Mouse (Mus musculus) c-Kit-positive CD71-positive TER-119-positive erythroid progenitor cells, embryonic 14.5 days (primary cell): ENCODE data around the gene Doc2b.
"Not testable (repeated sequence)": the region's sequence is repeated elsewhere in the genome, so short reads cannot be mapped to it uniquely, and the experiment has no call there.

Experiments
- DNase-seq: peaks from one replicate; pipeline ENCODE4 v3.0.0-alpha.2; 2013; ENCODE audit warnings: low spot score

The Doc2b gene

DNA sequence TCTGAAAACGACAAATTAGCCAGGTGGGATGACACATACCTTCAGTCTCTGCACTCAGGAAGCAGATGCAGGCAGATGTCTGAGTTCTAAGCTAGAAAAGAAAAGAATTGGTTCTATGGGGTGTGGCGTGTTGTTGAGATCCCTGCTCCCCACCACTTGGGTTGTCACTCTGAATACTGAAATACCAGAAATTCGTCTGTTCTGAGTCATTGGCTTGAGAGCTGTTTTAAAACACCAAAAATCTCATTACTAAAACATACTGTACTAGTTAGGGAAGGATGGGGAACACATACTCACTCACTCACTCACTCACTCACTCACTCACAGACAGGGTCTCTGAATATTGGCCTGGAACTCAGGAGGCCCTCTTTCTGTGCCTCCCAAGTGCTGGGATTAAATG lies 58.9 kb downstream of the Doc2b start:
- DNase-seq = no peak

DNA sequence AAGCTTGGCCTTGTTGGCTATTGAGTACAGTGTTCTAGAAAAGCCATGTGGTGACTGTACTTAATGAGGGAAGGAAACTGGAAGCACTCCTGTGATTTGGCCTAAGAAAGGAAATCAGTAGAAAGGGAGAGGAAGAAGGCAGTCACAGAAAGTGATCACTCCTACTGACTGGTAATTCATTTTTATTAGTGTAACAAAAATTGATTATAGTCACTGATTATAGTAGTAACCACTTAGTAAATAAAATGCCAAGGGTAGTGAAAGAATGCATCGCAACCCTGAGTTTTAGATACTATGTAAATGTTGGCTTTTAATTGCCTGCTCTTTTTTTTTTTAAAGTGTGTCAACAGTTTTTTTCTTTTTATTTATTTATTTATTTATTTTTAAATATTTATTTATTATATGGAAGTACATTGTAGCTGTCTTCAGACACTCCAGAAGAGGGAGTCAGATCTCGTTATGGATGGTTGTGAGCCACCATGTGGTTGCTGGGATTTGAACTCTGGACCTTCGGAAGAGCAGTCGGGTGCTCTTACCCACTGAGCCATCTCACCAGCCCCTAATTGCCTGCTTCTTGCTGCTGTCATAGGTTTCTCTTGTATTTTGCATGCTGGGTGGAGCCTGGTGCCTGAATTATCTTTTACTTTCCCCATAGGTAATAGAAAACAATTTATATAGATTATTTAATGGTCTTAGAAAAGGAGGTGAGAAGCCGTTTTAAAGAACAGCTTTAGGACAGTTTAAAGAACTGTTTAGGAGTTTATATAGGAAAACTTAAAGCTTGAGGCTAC lies 60.2 kb downstream of the Doc2b start:
- no peak for DNase-seq

DNA sequence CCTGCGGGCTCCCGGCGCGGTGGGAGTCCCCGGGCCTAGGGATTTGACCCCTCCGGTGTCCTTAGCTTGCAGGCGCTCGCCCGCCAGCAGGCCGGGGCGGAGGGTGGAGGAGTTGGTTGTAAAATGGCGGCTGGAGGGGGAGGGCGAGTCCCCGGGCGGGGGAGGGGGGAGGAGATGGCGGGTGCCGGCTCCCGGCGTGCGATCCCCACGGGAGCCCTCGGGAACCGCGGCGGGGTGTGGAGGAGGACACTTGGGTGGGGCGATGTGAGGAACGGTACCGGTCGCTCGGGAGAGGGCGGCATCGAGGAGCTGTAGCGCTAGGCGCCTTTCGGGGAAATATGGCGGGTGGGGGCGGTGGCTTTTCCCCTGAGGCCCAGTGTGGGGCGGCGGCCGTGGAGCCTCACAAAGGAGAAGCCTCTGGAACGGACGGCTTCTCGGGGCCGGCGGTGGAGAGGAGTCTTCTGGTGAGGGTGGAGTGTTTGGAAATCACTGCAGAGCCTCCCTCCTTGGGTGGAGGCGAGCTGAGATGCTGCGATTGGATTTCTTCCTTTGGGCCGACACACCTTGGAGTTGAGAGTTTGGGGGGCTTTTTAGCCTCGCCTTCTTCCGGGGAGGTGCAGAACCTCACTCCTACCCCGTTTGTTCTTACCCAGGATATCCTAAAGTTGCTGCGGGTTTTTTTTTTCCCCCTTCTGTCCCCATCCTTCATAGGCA lies 62.5 kb downstream of the Doc2b start:
- DNase-seq = peak; percentile 49

DNA sequence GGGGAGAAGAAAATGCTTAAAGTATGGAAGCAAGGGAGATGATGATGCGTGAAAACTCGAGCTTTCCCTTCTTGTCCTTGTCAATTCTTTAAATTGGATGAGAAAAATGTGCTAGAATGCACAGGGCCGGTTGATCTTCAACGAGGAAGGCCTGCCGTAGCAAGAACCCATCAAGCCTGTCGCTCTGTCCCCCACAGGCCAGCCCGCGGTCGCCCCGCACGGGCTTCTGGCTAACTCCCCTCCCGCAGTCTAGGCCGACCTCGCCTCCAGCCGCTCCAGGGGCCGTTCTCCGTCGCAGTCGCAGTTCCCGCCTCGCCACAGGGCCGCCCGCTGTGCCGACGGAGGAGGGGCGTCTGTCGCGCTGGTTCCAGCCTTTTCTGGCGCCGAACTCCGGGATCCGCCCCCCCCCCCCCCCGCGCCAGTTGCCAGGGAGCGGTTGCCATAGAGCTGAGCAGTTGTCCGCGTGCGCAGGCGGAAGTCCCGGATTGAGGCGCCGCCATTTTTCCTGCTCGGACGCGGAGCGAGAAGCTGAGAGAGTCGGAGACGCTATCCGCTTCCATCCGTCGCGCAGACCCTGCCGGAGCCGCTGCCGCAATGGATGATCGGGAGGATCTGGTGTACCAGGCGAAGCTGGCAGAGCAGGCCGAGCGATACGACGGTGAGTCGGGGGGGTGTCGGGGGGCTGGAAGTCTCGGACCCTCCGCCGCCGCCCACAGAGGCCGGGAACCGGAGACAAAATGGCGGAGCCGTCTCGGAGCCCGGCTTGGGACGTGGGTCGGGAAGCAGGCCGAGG lies 63.2 kb downstream of the Doc2b start, which contains the start of gene Ywhae:
Ywhae (plus strand) TSS at position 436 of the 793 bp plus-strand sequence.
- peak; percentile 89 for DNase-seq

DNA sequence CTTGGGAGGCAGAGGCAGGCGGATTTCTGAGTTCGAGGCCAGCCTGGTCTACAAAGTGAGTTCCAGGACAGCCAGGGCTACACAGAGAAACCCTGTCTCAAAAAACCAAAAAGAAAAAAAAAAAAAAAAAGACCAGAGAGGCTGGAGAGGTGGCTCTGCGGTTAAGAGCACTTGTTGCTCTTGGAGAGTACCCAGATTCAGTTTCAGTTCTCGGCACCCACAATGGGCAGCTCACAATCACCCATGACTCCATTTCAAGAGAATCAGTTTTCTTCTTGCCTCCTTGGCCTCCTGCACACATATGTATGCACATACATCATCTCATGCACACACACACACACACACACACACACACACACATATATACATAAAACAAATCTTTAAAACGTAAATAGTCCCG lies 68.2 kb downstream of the Doc2b start:
- not testable (repeated sequence) for DNase-seq

DNA sequence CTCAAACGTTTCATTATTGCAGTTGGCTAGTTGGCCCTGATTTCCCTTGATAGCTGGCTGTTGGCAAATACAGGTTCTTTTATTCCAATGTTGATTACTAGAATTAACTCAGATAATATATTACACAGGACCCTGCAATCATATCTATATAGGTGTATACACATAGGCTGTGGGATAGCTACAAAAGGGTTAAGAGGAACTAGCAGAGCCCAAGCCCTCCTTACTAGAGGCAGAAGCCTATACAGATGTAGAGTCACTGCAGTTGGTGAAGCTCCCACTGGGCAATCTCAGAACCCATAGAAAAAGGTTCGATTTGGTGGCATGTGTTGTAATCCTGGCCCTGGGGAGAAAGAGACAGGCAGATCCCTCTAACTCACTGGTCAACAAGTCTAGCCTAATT lies 68.7 kb downstream of the Doc2b start:
- no peak for DNase-seq

DNA sequence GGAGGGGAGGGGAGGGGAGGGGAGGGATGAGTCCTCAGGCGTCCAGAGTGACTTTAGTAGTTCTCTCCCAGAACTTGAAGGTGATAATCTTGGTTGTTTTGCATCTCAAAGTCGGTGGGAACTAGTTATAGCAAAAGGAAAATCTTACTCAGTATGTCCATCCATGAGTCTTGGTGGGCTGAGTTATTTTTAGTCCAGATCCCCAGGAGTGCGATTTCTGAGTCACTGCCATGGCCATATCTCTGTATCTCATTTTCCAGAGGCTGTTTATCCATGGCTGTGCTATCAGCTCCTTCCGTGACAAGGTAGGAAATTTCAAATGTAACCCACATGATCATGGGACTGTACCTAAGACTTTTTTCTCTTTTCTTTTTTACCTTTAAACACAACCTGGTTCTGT lies 73.5 kb downstream of the Doc2b start:
- no peak for DNase-seq
